Comparison of ENCODE assay signal across 19 mouse cellular contexts in genomic region chr1:136289803-136290202, GRCm38 (mm10). TPM values are rescaled to one million over a fixed set of nuclear protein-coding genes. Genes with fewer than 3 reads are reported as not detected.
A peak's percentile ranks its signal among the peaks of the same experiment; 100 is the strongest.
DNase-seq lines count a peak whose midpoint lies in the region; ATAC-seq and TF ChIP-seq lines count a peak whose summit lies in the region.
"Had no signal": no experiment of that assay in that cellular context is flagged by ENCODE, and none has a peak within 500 bp of the region (broad histone marks: within the 10 kb centered on the region; RNA-seq: fewer than 3 reads in every experiment).

No protein-coding gene starts in this region.

- TF ChIP-seq RAD21 in MEL (IDR thresholded peaks at IDR 0.05; ENCODE audit: low read depth, low read length): peak; percentile 70

- H3K27me3 ChIP-seq in heart, adult 2 months (ENCODE audit: control insufficient read depth, insufficient read depth, low read length): no peaks in the 10 kb centered on the region
- H3K27me3 ChIP-seq in MEL (ENCODE audit: control insufficient read depth in 1 of 2, insufficient read depth in 2 of 2, low read length in 2 of 2): no peaks in the 10 kb centered on the region
- H3K27me3 ChIP-seq: liver, embryonic 13.5 days; midbrain, embryonic 12.5 days had no signal

- DNase-seq in heart, adult 2 months: no peak
- no peak for DNase-seq in heart, adult 11 months
- DNase-seq in layer of hippocampus, adult 2 months (ENCODE audit: low spot score in 2 of 2): no peak
- DNase-seq in layer of hippocampus, adult 8-10 months (ENCODE audit: low spot score in 2 of 2): no peak
- DNase-seq in 3T3-L1 (ENCODE audit: low read depth, low spot score): peak; percentile 9
- DNase-seq in MEL (ENCODE audit: low read depth, low spot score): peak; percentile 28
- DNase-seq: cerebellum, adult 18-20 months; heart, postnatal 10 days; kidney, postnatal 25 days; liver, embryonic 13.5 days; right cerebral cortex, postnatal 25 days; thymus, adult 2 months had no signal

- TF ChIP-seq POLR2A in heart, adult 2 months (IDR thresholded peaks at IDR 0.05; ENCODE audit: insufficient read depth, low read depth, low read length): no peak
- no peak for TF ChIP-seq POLR2A in MEL (IDR thresholded peaks at IDR 0.05; ENCODE audit: control insufficient read depth in 1 of 2, insufficient read depth in 1 of 2, low read depth in 1 of 2, low read length in 2 of 2, poor library complexity in 1 of 2)

- no peak overlapping the region for H3K4me3 ChIP-seq in heart, adult 2 months
- H3K4me3 ChIP-seq in layer of hippocampus, adult 2 months: no peak overlapping the region
- H3K4me3 ChIP-seq in MEL (ENCODE audit: control insufficient read depth in 1 of 2, insufficient read depth in 1 of 2, low read depth in 2 of 2, low read length in 2 of 2): no peak overlapping the region
- H3K4me3 ChIP-seq: forebrain, embryonic 10.5 days; liver, embryonic 13.5 days; midbrain, embryonic 12.5 days had no signal

- no peak for ATAC-seq in megakaryocyte progenitor cell, adult 5-6 weeks (replicated peaks; ENCODE audit: poor library complexity)

- no peaks in the 10 kb centered on the region for H3K9me3 ChIP-seq in MEL (replicated peaks; ENCODE audit: insufficient read depth, low read length)
- H3K9me3 ChIP-seq: forebrain, embryonic 10.5 days; liver, embryonic 13.5 days; midbrain, embryonic 12.5 days had no signal

- H3K79me2 ChIP-seq in heart, adult 2 months (replicated peaks; ENCODE audit: control insufficient read depth, insufficient read depth, low read length): 0 out of 2 replicates have a peak, but pooled peaks cover 1% of the 10 kb centered on the region
- H3K79me2 ChIP-seq in MEL (ENCODE audit: control insufficient read depth, insufficient read depth, low read length, poor library complexity): no peaks in the 10 kb centered on the region

- no peak for TF ChIP-seq EP300 in heart, adult 2 months (IDR thresholded peaks at IDR 0.05; ENCODE audit: insufficient read depth, low read depth, low read length)
- TF ChIP-seq EP300 in MEL (IDR thresholded peaks at IDR 0.05; ENCODE audit: low read depth in 1 of 2, low read length in 2 of 2): no peak

- no peak overlapping the region for H3K27ac ChIP-seq in heart, adult 2 months
- no peak overlapping the region for H3K27ac ChIP-seq in layer of hippocampus, adult 2 months
- no peak overlapping the region for H3K27ac ChIP-seq in MEL (ENCODE audit: control insufficient read depth, low read depth, low read length)
- H3K27ac ChIP-seq: forebrain, embryonic 10.5 days; liver, embryonic 13.5 days; midbrain, embryonic 12.5 days had no signal

- TF ChIP-seq CTCF in heart, adult 2 months (IDR thresholded peaks at IDR 0.05): peak; percentile 73
- TF ChIP-seq CTCF in layer of hippocampus, adult 2 months (conservative IDR thresholded peaks at IDR 0.05): peak; percentile 80
- peak in 2 of 3 experiments; percentile 13 to 54; a peak in 3 of 6 replicates for TF ChIP-seq CTCF in MEL (IDR thresholded peaks at IDR 0.05 in 2 of 3, conservative IDR thresholded peaks at IDR 0.05 in 1 of 3; ENCODE audit: control insufficient read depth in 1 of 3, insufficient read depth in 1 of 3, low read depth in 2 of 3, low read length in 3 of 3, poor library complexity in 1 of 3, severe bottlenecking in 1 of 3)

- H3K9ac ChIP-seq in heart, adult 2 months (ENCODE audit: low read depth, low read length): no peak overlapping the region
- H3K9ac ChIP-seq in MEL (ENCODE audit: control insufficient read depth, low read depth, low read length, poor library complexity, severe bottlenecking): no peak overlapping the region
- H3K9ac ChIP-seq: liver, embryonic 13.5 days; midbrain, embryonic 12.5 days had no signal

- no peaks in the 10 kb centered on the region; the same call in 1 of the 2 replicates for H3K36me3 ChIP-seq in heart, adult 2 months (ENCODE audit: control insufficient read depth, insufficient read depth, low read length)
- no peaks in the 10 kb centered on the region; a peak in 1 of 4 replicates for H3K36me3 ChIP-seq in MEL (ENCODE audit: control insufficient read depth in 1 of 2, insufficient read depth in 2 of 2, low read length in 2 of 2)

- H3K4me1 ChIP-seq in heart, adult 2 months (ENCODE audit: control insufficient read depth, insufficient read depth, low read length): no peaks in the 10 kb centered on the region
- no peaks in the 10 kb centered on the region for H3K4me1 ChIP-seq in MEL (ENCODE audit: control insufficient read depth in 1 of 2, insufficient read depth in 2 of 2, low read length in 2 of 2)
- H3K4me1 ChIP-seq: forebrain, embryonic 10.5 days; liver, embryonic 13.5 days; midbrain, embryonic 12.5 days had no signal

- 31% methylated on average over 1 of the region's 1 CpGs for WGBS in heart, adult 2 months

- intact Hi-C loops in heart, adult 2 months (cut with DNase I): loop anchor here (1.0 to 10.0 kb wide), 2 partner anchors 169 to 235 kb away; no protein-coding TSS in a partner anchor

TF ChIP-seq in MEL, 35 proteins besides CTCF, POLR2A, EP300 and RAD21:
- TF ChIP-seq CHD2 (IDR thresholded peaks at IDR 0.05; ENCODE audit: low read length) (no peak), TAL1 (IDR thresholded peaks at IDR 0.05; ENCODE audit: low read length) (no peak), ZC3H11A (IDR thresholded peaks at IDR 0.05; ENCODE audit: low read depth, low read length) (peak; percentile 58; the same call in 1 of the 2 replicates), POLR2AphosphoS5 (IDR thresholded peaks at IDR 0.05; ENCODE audit: borderline replicate concordance, low read depth, low read length) (no peak), POLR2AphosphoS2 (IDR thresholded peaks at IDR 0.05; ENCODE audit: low read length) (no peak), E2F4 (IDR thresholded peaks at IDR 0.05; ENCODE audit: borderline replicate concordance, low read depth, low read length) (no peak), MAFK (IDR thresholded peaks at IDR 0.05; ENCODE audit: borderline replicate concordance, low read depth, low read length) (no peak), SMC3 (IDR thresholded peaks at IDR 0.05; ENCODE audit: low read depth, low read length) (peak; percentile 68), SIN3A (IDR thresholded peaks at IDR 0.05; ENCODE audit: low read length) (no peak), ELF1 (IDR thresholded peaks at IDR 0.05; ENCODE audit: low read depth, low read length) (no peak)

RNA-seq across cellular contexts. Expression of gene Gpr25, which starts 29.1 kb away (rescaled TPM):
- not detected for total RNA-seq in heart, adult 2 months (2021)
- polyA plus RNA-seq in heart, adult 2 months (2012; rRNA removed): not detected in 2 replicates
- 1 to 10 TPM; 5.0 to 5.5 TPM for total RNA-seq in layer of hippocampus, adult 2 months (2021)
- 1 to 10 TPM; 3.2 to 6.6 (median 3.9) TPM for total RNA-seq in layer of hippocampus, adult 8-10 months (2022)
- not detected in 2 replicates for total RNA-seq in MEL (2012; rRNA removed)
- polyA plus RNA-seq in MEL (2012; ENCODE audit: insufficient read depth in 1 of 2, insufficient read length in 2 of 2, low read depth in 1 of 2, low replicate concordance in 2 of 2, missing spikeins in 1 of 2): not detected
- not detected in 2 replicates for total RNA-seq in megakaryocyte progenitor cell, adult 5-6 weeks (2015)
- total RNA-seq in megakaryocyte progenitor cell, adult 5-6 weeks (2017): not detected in 2 replicates
- total RNA-seq: adrenal gland, adult 18-20 months; heart, postnatal 10 days had no signal
- polyA plus RNA-seq: embryonic facial prominence, embryonic 14.5 days; forebrain, embryonic 10.5 days; gonadal fat pad, adult 2 months; intestine, embryonic 14.5 days; liver, embryonic 13.5 days; midbrain, embryonic 12.5 days had no signal

RNA-seq across cellular contexts. Expression of gene Inava, which starts 55.7 kb away (rescaled TPM):
- total RNA-seq in heart, adult 2 months (2021): not detected
- polyA plus RNA-seq in heart, adult 2 months (2012; rRNA removed): 0.29 TPM in 1 of 2 replicates, not detected in the other
- 1 to 10 TPM; 3.0 to 3.2 TPM for total RNA-seq in layer of hippocampus, adult 2 months (2021)
- total RNA-seq in layer of hippocampus, adult 8-10 months (2022): 1 to 10 TPM; 2.3 to 3.7 (median 3.0) TPM
- 0.12 and 0.13 TPM in 2 replicates for total RNA-seq in MEL (2012; rRNA removed)
- under 1 TPM in 1 of 2 experiments, not detected in 1; 0.65 TPM for polyA plus RNA-seq in MEL (2012; ENCODE audit: insufficient read depth in 1 of 2, insufficient read length in 2 of 2, low read depth in 1 of 2, low replicate concordance in 2 of 2, missing spikeins in 1 of 2)
- total RNA-seq in megakaryocyte progenitor cell, adult 5-6 weeks (2015): not detected in 2 replicates
- total RNA-seq in megakaryocyte progenitor cell, adult 5-6 weeks (2017): not detected in 2 replicates

RNA-seq across cellular contexts. Expression of gene Camsap2, which starts 56.1 kb away (rescaled TPM):
- 10 to 100 TPM; 21.2 to 21.3 TPM for total RNA-seq in heart, adult 2 months (2021)
- polyA plus RNA-seq in heart, adult 2 months (2012; rRNA removed): 4.3 and 7.4 TPM in 2 replicates
- 100 to 1,000 TPM; 132 to 141 TPM for total RNA-seq in layer of hippocampus, adult 2 months (2021)
- 100 to 1,000 TPM; 123 to 147 (median 134) TPM for total RNA-seq in layer of hippocampus, adult 8-10 months (2022)
- 7.0 and 7.6 TPM in 2 replicates for total RNA-seq in MEL (2012; rRNA removed)
- 10 to 100 TPM; 10.7 to 38.3 TPM for polyA plus RNA-seq in MEL (2012; ENCODE audit: insufficient read depth in 1 of 2, insufficient read length in 2 of 2, low read depth in 1 of 2, low replicate concordance in 2 of 2, missing spikeins in 1 of 2)
- total RNA-seq in megakaryocyte progenitor cell, adult 5-6 weeks (2015): 8.6 and 8.7 TPM in 2 replicates
- 11.5 and 12.8 TPM in 2 replicates for total RNA-seq in megakaryocyte progenitor cell, adult 5-6 weeks (2017)

Comparison
In these comparisons a context has a peak if more than half of its experiments do, and no peak if none do; other contexts are left out.
1. DNase-seq: peak in 3T3-L1 (single experiment) and MEL (single experiment); none in heart, adult 2 months (0 of 2), heart, adult 11 months (single experiment), layer of hippocampus, adult 2 months (0 of 2) and layer of hippocampus, adult 8-10 months (0 of 2).
2. RNA of gene Camsap2, which starts 56.1 kb away (total RNA-seq): 132 to 141 TPM in layer of hippocampus, adult 2 months and 123 to 147 TPM in layer of hippocampus, adult 8-10 months; 21.2 to 21.3 TPM in heart, adult 2 months, 8.6 to 12.8 TPM in megakaryocyte progenitor cell, adult 5-6 weeks and 7.0 to 7.6 TPM in MEL; every median in the first group is over 4 times any median in the second.
3. Peak in every context shown above with its lines, with median percentiles within 50 percentile points of each other: CTCF ChIP-seq.